25 mouse cellular contexts compared by ENCODE assay signal in the genomic region with DNA sequence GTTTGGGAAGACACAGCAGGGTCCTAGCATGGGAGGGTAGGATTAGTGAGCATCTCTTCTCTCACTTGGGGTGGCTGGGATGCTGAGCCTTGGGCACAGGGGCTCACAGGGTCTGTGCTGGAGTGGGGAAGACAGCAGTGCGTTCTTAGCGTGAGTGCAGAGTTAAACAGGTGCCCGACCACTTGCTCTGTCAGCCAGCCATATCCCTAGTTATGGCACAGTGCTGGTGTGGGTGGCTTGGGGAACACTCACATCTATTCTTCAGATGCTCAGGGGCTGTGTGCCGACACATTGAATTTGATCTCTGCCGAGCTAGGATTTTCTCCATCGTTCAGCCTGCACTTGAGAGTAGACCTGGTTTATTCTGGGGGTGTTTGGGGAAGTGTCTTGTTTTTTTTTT.
DNase-seq lines count a peak whose midpoint lies in the region.
"Had no signal": no experiment of that assay in that cellular context is flagged by ENCODE, and none has a peak within 500 bp of the region (broad histone marks: within the 10 kb centered on the region; RNA-seq: fewer than 3 reads in every experiment).

No protein-coding gene starts in this region.

- no peaks in the 10 kb centered on the region for H3K9me3 ChIP-seq in heart, embryonic 10.5 days
- H3K9me3 ChIP-seq: embryonic facial prominence, embryonic 15.5 days; forebrain, embryonic 13.5 days; hindbrain, embryonic 13.5 days; neural tube, embryonic 12.5 days had no signal

- no peak overlapping the region for H3K4me3 ChIP-seq in heart, embryonic 10.5 days
- H3K4me3 ChIP-seq: embryonic facial prominence, embryonic 15.5 days; forebrain, embryonic 13.5 days; hindbrain, embryonic 13.5 days; neural tube, embryonic 12.5 days had no signal

- no peaks in the 10 kb centered on the region for H3K36me3 ChIP-seq in heart, embryonic 10.5 days
- H3K36me3 ChIP-seq: embryonic facial prominence, embryonic 15.5 days; hindbrain, embryonic 13.5 days; neural tube, embryonic 12.5 days had no signal

- H3K27me3 ChIP-seq in heart, embryonic 10.5 days (ENCODE audit: insufficient read depth, poor library complexity, severe bottlenecking), result no peaks in the 10 kb centered on the region
- H3K27me3 ChIP-seq: embryonic facial prominence, embryonic 15.5 days; forebrain, embryonic 13.5 days; hindbrain, embryonic 13.5 days; neural tube, embryonic 12.5 days had no signal

- H3K27ac ChIP-seq in heart, embryonic 10.5 days, result peak overlapping the region; percentile 42; the same call in 1 of the 2 replicates
- H3K27ac ChIP-seq: forebrain, embryonic 13.5 days; hindbrain, embryonic 13.5 days; liver, embryonic 14.5 days; macrophage; neural tube, embryonic 12.5 days had no signal

- H3K4me1 ChIP-seq in heart, embryonic 10.5 days, result peaks cover 89% of the 10 kb centered on the region

- 69% methylated on average over 6 of the region's 6 CpGs for WGBS in heart, embryonic 10.5 days

- DNase-seq in heart, embryonic 10.5 days (ENCODE audit: low spot score), result no peak
- no peak for DNase-seq in heart, adult 18-20 months
- DNase-seq in layer of hippocampus, adult 11-12 months (ENCODE audit: low spot score), result peak; percentile 35
- DNase-seq in layer of hippocampus, postnatal 25 days (ENCODE audit: extremely low spot score in 1 of 2, low spot score in 1 of 2), result no peak
- peak; percentile 28 for DNase-seq in brain, adult 2 months (ENCODE audit: low read depth, low spot score)
- peak; percentile 26 to 36 for DNase-seq in layer of hippocampus, adult 8-10 months (ENCODE audit: low spot score in 2 of 2)
- no peak for DNase-seq in testis, postnatal 14 days (ENCODE audit: low spot score)
- DNase-seq: adrenal gland, postnatal 25 days; B cell, adult 2 months; cerebellum, adult 18-20 months; cerebellum, postnatal 10 days; gastrocnemius, postnatal 36 days; heart, postnatal 14 days; kidney, adult 9 months; kidney, postnatal 14 days; liver; lung, adult 2 months; lung, postnatal 10 days; thymus, postnatal 4 days had no signal

Comparison
In these comparisons a context has a peak if more than half of its experiments do, and no peak if none do; other contexts are left out.
1. DNase-seq: peak in layer of hippocampus, adult 11-12 months (single experiment), brain, adult 2 months (single experiment) and layer of hippocampus, adult 8-10 months (2 of 2); none in heart, embryonic 10.5 days (single experiment), heart, adult 18-20 months (0 of 2), layer of hippocampus, postnatal 25 days (0 of 2) and testis, postnatal 14 days (single experiment).